Mouse (Mus musculus): ENCODE data around the gene Lypd4. TPM values are rescaled to one million over a fixed set of nuclear protein-coding genes. Genes with fewer than 3 reads are reported as not detected.
A peak's percentile ranks its signal among the peaks of the same experiment; 100 is the strongest.

The Lypd4 gene
- polyA plus RNA-seq, 1 experiment from 2014 or later = not detected

GRCm38 (mm10) chr7:24904070-24904483, 34.3 kb upstream of the Lypd4 start:
- H3K9me3 ChIP-seq (ENCODE audit: low read length) = no peaks in the 10 kb centered on the region
- H3K4me1 ChIP-seq (ENCODE audit: insufficient read depth, low read depth, low read length) = peaks cover 17% of the 10 kb centered on the region; the same call in 1 of the 2 replicates
- H3K4me3 ChIP-seq (ENCODE audit: low read depth, low read length) = peak overlapping the region; percentile 74
- ATAC-seq = peak; percentile 95
- peak; percentile 99 for DNase-seq (ENCODE audit: low spot score)
- peak overlapping the region; percentile 52 for H3K9ac ChIP-seq (replicated peaks; ENCODE audit: low read depth)
- TF ChIP-seq EP300 (IDR thresholded peaks at IDR 0.05) (no peak; the same call in 1 of the 2 replicates), CTCF (IDR thresholded peaks at IDR 0.05) (peak; percentile 88)
- H3K27ac ChIP-seq (ENCODE audit: low read length) = peak overlapping the region; percentile 95
- H3K27me3 ChIP-seq (replicated peaks; ENCODE audit: insufficient read depth, low read length) = no peaks in the 10 kb centered on the region
- H3K4me2 ChIP-seq (replicated peaks; ENCODE audit: low read depth, low read length) = peak overlapping the region; percentile 89
- WGBS = 0% methylated on average over 30 of the region's 30 CpGs
- H3K36me3 ChIP-seq (ENCODE audit: insufficient read depth, low read length) = peaks cover 7% of the 10 kb centered on the region; the same call in 1 of the 2 replicates

GRCm38 (mm10) chr7:24903444-24903825, 33.7 kb upstream of the Lypd4 start:
- Histone ChIP-seq H3K9me3 (ENCODE audit: low read length) (no peaks in the 10 kb centered on the region), H3K27ac (ENCODE audit: low read length) (peak overlapping the region; percentile 95), H3K27me3 (replicated peaks; ENCODE audit: insufficient read depth, low read length) (no peaks in the 10 kb centered on the region), H3K4me2 (replicated peaks; ENCODE audit: low read depth, low read length) (peak overlapping the region; percentile 89), H3K4me1 (ENCODE audit: insufficient read depth, low read depth, low read length) (peaks cover 17% of the 10 kb centered on the region; the same call in 1 of the 2 replicates), H3K9ac (replicated peaks; ENCODE audit: low read depth) (peak overlapping the region; percentile 86), H3K4me3 (ENCODE audit: low read depth, low read length) (peak overlapping the region; percentile 74), H3K36me3 (ENCODE audit: insufficient read depth, low read length) (peaks cover under 1% of the 10 kb centered on the region; the same call in 1 of the 2 replicates)
- 8% methylated on average over 10 of the region's 10 CpGs for WGBS
- ATAC-seq = no peak
- DNase-seq (ENCODE audit: low spot score) = peak; percentile 34
- TF ChIP-seq CTCF (IDR thresholded peaks at IDR 0.05) (no peak), EP300 (IDR thresholded peaks at IDR 0.05) (peak; percentile 32; the same call in 1 of the 2 replicates)

- WGBS = 4% methylated on average over 54 of the region's 68 CpGs
- H3K27ac ChIP-seq (ENCODE audit: low read length) = peak within 1 kb of the TSS; percentile 95
- DNase-seq (ENCODE audit: low spot score) (peak; percentile 91), ATAC-seq (peak; percentile 59)
- H3K36me3 ChIP-seq (ENCODE audit: insufficient read depth, low read length) = no peaks in the 10 kb centered on the region; the same call in 1 of the 2 replicates
- no peaks in the 10 kb centered on the region for H3K9me3 ChIP-seq (ENCODE audit: low read length)
- H3K4me2 ChIP-seq (replicated peaks; ENCODE audit: low read depth, low read length) = peak within 1 kb of the TSS; percentile 89
- H3K4me1 ChIP-seq (ENCODE audit: insufficient read depth, low read depth, low read length) = peaks cover 17% of the 10 kb centered on the region; the same call in 1 of the 2 replicates
- peak within 1 kb of the TSS; percentile 74 for H3K4me3 ChIP-seq (ENCODE audit: low read depth, low read length)
- TF ChIP-seq EP300 (IDR thresholded peaks at IDR 0.05) (no peak), CTCF (IDR thresholded peaks at IDR 0.05) (no peak)
- H3K27me3 ChIP-seq (replicated peaks; ENCODE audit: insufficient read depth, low read length) = no peaks in the 10 kb centered on the region
- peak within 1 kb of the TSS; percentile 86 for H3K9ac ChIP-seq (replicated peaks; ENCODE audit: low read depth)
These were observed 33.1 kb upstream of the Lypd4 start, which contains the start of gene Arhgef1 for GRCm38 (mm10) chr7:24902630-24903443. Gene Arhgef1, plus strand, starts transcription at chr7:24902912.

- Histone ChIP-seq H3K9me3 (ENCODE audit: low read length) (no peaks in the 10 kb centered on the region), H3K27me3 (replicated peaks; ENCODE audit: insufficient read depth, low read length) (no peaks in the 10 kb centered on the region), H3K9ac (replicated peaks; ENCODE audit: low read depth) (peak overlapping the region; percentile 86), H3K4me2 (replicated peaks; ENCODE audit: low read depth, low read length) (peak overlapping the region; percentile 89), H3K4me3 (ENCODE audit: low read depth, low read length) (peak overlapping the region; percentile 74), H3K36me3 (ENCODE audit: insufficient read depth, low read length) (no peaks in the 10 kb centered on the region; the same call in 1 of the 2 replicates), H3K4me1 (ENCODE audit: insufficient read depth, low read depth, low read length) (peaks cover 17% of the 10 kb centered on the region; the same call in 1 of the 2 replicates), H3K27ac (ENCODE audit: low read length) (peak overlapping the region; percentile 95)
- TF ChIP-seq EP300 (IDR thresholded peaks at IDR 0.05) (no peak), CTCF (IDR thresholded peaks at IDR 0.05) (no peak)
- WGBS = 29% methylated on average over 2 of the region's 2 CpGs
- no peak for ATAC-seq
- DNase-seq (ENCODE audit: low spot score) = no peak
These were observed 32.5 kb upstream of the Lypd4 start for GRCm38 (mm10) chr7:24902264-24902629.

GRCm38 (mm10) chr7:24901842-24902241, 32.1 kb upstream of the Lypd4 start:
- WGBS = 25% methylated on average over 1 of the region's 1 CpGs
- ATAC-seq = no peak
- H3K9me3 ChIP-seq (ENCODE audit: low read length) = no peaks in the 10 kb centered on the region
- peak overlapping the region; percentile 89; the same call in 1 of the 2 replicates for H3K4me2 ChIP-seq (replicated peaks; ENCODE audit: low read depth, low read length)
- DNase-seq (ENCODE audit: low spot score) = peak; percentile 16
- peaks cover 13% of the 10 kb centered on the region; the same call in 1 of the 2 replicates for H3K4me1 ChIP-seq (ENCODE audit: insufficient read depth, low read depth, low read length)
- no peak overlapping the region for H3K4me3 ChIP-seq (ENCODE audit: low read depth, low read length)
- no peaks in the 10 kb centered on the region; the same call in 1 of the 2 replicates for H3K36me3 ChIP-seq (ENCODE audit: insufficient read depth, low read length)
- H3K27me3 ChIP-seq (replicated peaks; ENCODE audit: insufficient read depth, low read length) = no peaks in the 10 kb centered on the region
- TF ChIP-seq CTCF (IDR thresholded peaks at IDR 0.05) (no peak), EP300 (IDR thresholded peaks at IDR 0.05) (no peak)
- peak overlapping the region; percentile 95 for H3K27ac ChIP-seq (ENCODE audit: low read length)
- peak overlapping the region; percentile 86 for H3K9ac ChIP-seq (replicated peaks; ENCODE audit: low read depth)

GRCm38 (mm10) chr7:24901114-24901513, 31.4 kb upstream of the Lypd4 start:
- Histone ChIP-seq H3K27me3 (replicated peaks; ENCODE audit: insufficient read depth, low read length) (no peaks in the 10 kb centered on the region), H3K36me3 (ENCODE audit: insufficient read depth, low read length) (no peaks in the 10 kb centered on the region; the same call in 1 of the 2 replicates), H3K9me3 (ENCODE audit: low read length) (no peaks in the 10 kb centered on the region), H3K4me3 (ENCODE audit: low read depth, low read length) (no peak overlapping the region), H3K9ac (replicated peaks; ENCODE audit: low read depth) (no peak overlapping the region), H3K4me2 (replicated peaks; ENCODE audit: low read depth, low read length) (no peak overlapping the region), H3K4me1 (ENCODE audit: insufficient read depth, low read depth, low read length) (peaks cover 7% of the 10 kb centered on the region; the same call in 1 of the 2 replicates), H3K27ac (ENCODE audit: low read length) (no peak overlapping the region)
- DNase-seq (ENCODE audit: low spot score) (no peak), ATAC-seq (no peak)
- TF ChIP-seq CTCF (IDR thresholded peaks at IDR 0.05) (no peak), EP300 (IDR thresholded peaks at IDR 0.05) (no peak)
- 54% methylated on average over 6 of the region's 6 CpGs for WGBS

Measured in lung, postnatal 0 days (tissue).